Mouse (Mus musculus): ENCODE data around the gene Gm5346.
"Not testable (repeated sequence)": the region's sequence is repeated elsewhere in the genome, so short reads cannot be mapped to it uniquely, and the experiment has no call there.

The Gm5346 gene

GRCm38 (mm10) chr8:43627176-43627575, at the start of gene Gm5346:
TSS of gene Gm5346 (minus strand) at chr8:43627276.
- DNase-seq (ENCODE audit: low read depth): no peak

- no peak for DNase-seq (ENCODE audit: low read depth)
Observed at GRCm38 (mm10) chr8:43616046-43616445, 11.0 kb downstream of the Gm5346 start.

- not testable (repeated sequence) for DNase-seq (ENCODE audit: low read depth)
Observed at GRCm38 (mm10) chr8:43603657-43604056, 23.4 kb downstream of the Gm5346 start.

DNA sequence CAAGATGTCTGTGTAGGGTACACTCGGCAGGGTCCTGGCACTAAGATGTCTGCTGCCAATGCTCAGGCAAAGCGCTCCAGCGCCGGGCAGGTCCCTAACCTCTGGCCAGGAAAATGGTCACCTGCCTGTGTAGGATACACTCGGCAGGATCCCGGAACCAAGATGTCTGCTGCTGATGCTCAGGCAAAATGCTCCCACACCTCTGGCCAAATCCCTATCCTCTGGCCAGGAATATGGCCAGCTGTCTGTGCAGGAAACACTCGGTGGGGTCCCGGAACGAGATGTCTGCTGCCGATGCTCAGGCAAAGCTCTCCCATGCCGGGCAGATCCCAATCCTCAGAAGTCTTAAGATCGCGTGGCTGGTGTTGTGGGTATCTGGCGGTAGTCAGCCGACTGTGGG, 23.9 kb downstream of the Gm5346 start:
- not testable (repeated sequence) for DNase-seq (ENCODE audit: low read depth)

GRCm38 (mm10) chr8:43576607-43577006, 50.5 kb downstream of the Gm5346 start, which contains the start of gene Adam26a:
TSS of gene Adam26a (minus strand) at chr8:43576707.
- not testable (repeated sequence) for DNase-seq (ENCODE audit: low read depth)

All from naive thymus-derived CD4-positive, alpha-beta T cell, adult 2 months (primary cell).